Mouse (Mus musculus) stomach, postnatal 0 days (tissue): ENCODE measurements at regions not wholly inside any gene's neighbourhood (a gene's known extent, or its start where the extent isn't known, plus 50 kb on each side); places are given as distances from the start of the nearest gene placed in this dataset.

Source experiments
- CTCF ChIP-seq: IDR thresholded peaks from 2 replicates; pipeline ENCODE4 v1.5.1; 2016; ENCODE audit warnings: antibody characterized with exemption, low read depth, mild to moderate bottlenecking, moderate library complexity
- EP300 ChIP-seq: optimal IDR thresholded peaks from 2 replicates; pipeline ENCODE3; 2016; ENCODE audit warnings: antibody characterized with exemption

GRCm38 (mm10) chr10:99639022-99639421 is 120.4 kb downstream of the Csl start:
- TF ChIP-seq CTCF (no peak), EP300 (no peak)
